Mouse (Mus musculus): ENCODE measurements around the gene Ank3.
"Not testable (repeated sequence)": the region's sequence is repeated elsewhere in the genome, so short reads cannot be mapped to it uniquely, and the experiment has no call there.

Ank3 gene

GRCm38 (mm10) chr10:69398763-69399590 lies at the start of gene Ank3:
Ank3 (plus strand) TSS chr10:69398773.
- DNase-seq: no peak

GRCm38 (mm10) chr10:69351071-69351841 lies 47.3 kb upstream of the Ank3 start:
- DNase-seq: no peak

GRCm38 (mm10) chr10:69351842-69352211 lies 46.7 kb upstream of the Ank3 start:
- no peak for DNase-seq

- peak; percentile 90 for DNase-seq
Measured at GRCm38 (mm10) chr10:69352212-69353085, 46.1 kb upstream of the Ank3 start, which contains the start of gene Cdk1. Cdk1 (minus strand) TSS chr10:69352938.

GRCm38 (mm10) chr10:69353086-69353479 lies 45.5 kb upstream of the Ank3 start:
- DNase-seq: not testable (repeated sequence)

- no peak for DNase-seq
Measured at GRCm38 (mm10) chr10:69359666-69360065, 38.9 kb upstream of the Ank3 start.

- DNase-seq: no peak
Measured at GRCm38 (mm10) chr10:69366208-69366607, 32.4 kb upstream of the Ank3 start.

- no peak for DNase-seq
Measured at GRCm38 (mm10) chr10:69366877-69367387, 31.6 kb upstream of the Ank3 start.

- DNase-seq: no peak
Measured at GRCm38 (mm10) chr10:69369321-69369720, 29.3 kb upstream of the Ank3 start.

- peak; percentile 8 for DNase-seq
Measured at GRCm38 (mm10) chr10:69371441-69371840, 27.1 kb upstream of the Ank3 start.

- no peak for DNase-seq
Measured at GRCm38 (mm10) chr10:69372061-69372460, 26.5 kb upstream of the Ank3 start.

- no peak for DNase-seq
Measured at GRCm38 (mm10) chr10:69373796-69374550, 24.6 kb upstream of the Ank3 start.

GRCm38 (mm10) chr10:69375154-69375553 lies 23.4 kb upstream of the Ank3 start:
- no peak for DNase-seq

- DNase-seq: no peak
Measured at GRCm38 (mm10) chr10:69383186-69383585, 15.4 kb upstream of the Ank3 start.

- no peak for DNase-seq
Measured at GRCm38 (mm10) chr10:69384640-69385039, 13.9 kb upstream of the Ank3 start.

- DNase-seq: no peak
Measured at GRCm38 (mm10) chr10:69385136-69385535, 13.4 kb upstream of the Ank3 start.

GRCm38 (mm10) chr10:69386767-69387166 lies 11.8 kb upstream of the Ank3 start:
- no peak for DNase-seq

GRCm38 (mm10) chr10:69389511-69389910 lies 9.1 kb upstream of the Ank3 start:
- DNase-seq: no peak

GRCm38 (mm10) chr10:69398197-69398762 lies 293 bp upstream of the Ank3 start:
- DNase-seq: no peak

GRCm38 (mm10) chr10:69399814-69400385 lies 1.3 kb downstream of the Ank3 start:
- no peak for DNase-seq

- DNase-seq: no peak
Measured at GRCm38 (mm10) chr10:69405431-69405830, 6.9 kb downstream of the Ank3 start.
